Mouse (Mus musculus): Measurements from ENCODE around the gene Plcl1.

DNA sequence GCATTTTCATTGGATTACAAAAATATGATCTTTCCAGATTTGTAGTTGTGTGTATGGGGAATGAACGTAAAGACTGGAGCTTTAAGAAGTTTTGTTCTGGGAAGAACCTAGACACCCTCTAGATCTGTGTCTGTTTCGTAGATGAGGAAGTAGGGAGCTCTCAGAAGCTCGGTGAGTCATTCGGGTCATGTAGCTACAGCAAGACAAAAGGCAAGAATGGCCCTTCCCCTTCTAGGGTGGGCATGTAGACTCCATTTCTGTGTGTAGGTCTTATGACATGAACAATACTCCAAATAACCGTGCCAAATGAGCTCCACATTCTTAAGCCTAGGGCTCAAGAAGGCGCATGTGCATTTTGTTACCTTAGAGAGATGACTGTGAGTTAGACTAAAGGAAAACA lies 101.3 kb downstream of the Plcl1 start:
- no peak for TF ChIP-seq CTCF (IDR thresholded peaks at IDR 0.05; ENCODE audit: borderline replicate concordance, extremely low read depth, insufficient read depth, insufficient read length)
- TF ChIP-seq POLR2A (IDR thresholded peaks at IDR 0.05; ENCODE audit: borderline replicate concordance, extremely low read depth, insufficient read depth, insufficient read length, poor library complexity, severe bottlenecking) = no peak

All from brain, embryonic 14.5 days (tissue).